Mouse (Mus musculus): ENCODE data around the gene Golga1.
A peak's percentile ranks its signal among the peaks of the same experiment; 100 is the strongest.

DNA sequence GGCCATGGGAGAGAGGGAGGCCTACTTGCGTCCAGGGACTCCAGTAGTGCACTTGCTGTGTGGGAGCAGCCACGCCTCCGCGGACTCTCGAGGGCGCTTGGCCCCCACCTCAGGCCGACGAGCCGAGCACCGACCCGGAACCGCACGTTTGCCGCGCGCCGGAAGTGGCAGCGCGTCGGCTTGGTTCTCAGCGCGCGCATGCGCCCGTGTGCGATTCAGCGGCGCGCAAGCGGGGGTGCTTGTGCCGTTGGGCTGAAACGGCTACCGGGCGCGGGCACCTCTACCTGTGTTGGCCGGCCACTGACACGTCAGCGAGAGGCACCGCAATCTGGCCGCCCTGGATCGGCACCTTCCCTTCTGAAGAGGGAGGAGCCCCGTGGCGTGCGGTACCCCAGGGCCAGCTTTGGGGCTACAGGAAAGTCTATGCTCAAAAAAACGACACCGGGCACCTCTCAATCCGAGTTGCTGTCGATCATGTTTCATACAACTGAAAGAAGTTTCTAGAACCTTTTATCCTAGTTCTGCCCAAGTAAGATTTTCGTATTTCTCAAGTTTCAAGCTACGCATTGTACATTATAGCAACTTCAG is at the start of gene Golga1:
- TF ChIP-seq CTCF (IDR thresholded peaks at IDR 0.05; ENCODE audit: control insufficient read depth, insufficient read depth, insufficient replicate concordance, low read depth, low read length) (no peak), POLR2A (IDR thresholded peaks at IDR 0.05; ENCODE audit: control insufficient read depth, low read depth, low read length) (peak; percentile 99)

All from testis, adult 2 months (tissue).